Mouse (Mus musculus) midbrain, postnatal 0 days (tissue): ENCODE results near the gene Spocd1. TPM values are rescaled to one million over a fixed set of nuclear protein-coding genes. Genes with fewer than 3 reads are reported as not detected.

Experiments used
- ATAC-seq: fragments of 200-750 bp; cut with Nextera tagmentation; 2 replicates; pipeline ENCODE4 v1.8.0; 2017; ENCODE audit warnings: moderate number of reproducible peaks, mild to moderate bottlenecking, moderate TSS enrichment, moderate library complexity; ENCODE audit not compliant: low FRiP score
- DNase-seq: peaks from one replicate; pipeline ENCODE4 v3.0.0-alpha.2; 2015; ENCODE audit warnings: low spot score
- H3K27ac ChIP-seq: fragments of 300-500 bp; sonication (generic); 2 replicates; pipeline ENCODE4 v1.5.1; 2014; ENCODE audit warnings: low read depth, mild to moderate bottlenecking, low read length, mixed read lengths
- H3K27me3 ChIP-seq: fragments of 300-500 bp; sonication (generic); 2 replicates; pipeline ENCODE4 v1.6.1; 2014; ENCODE audit warnings: low read length, control low read depth, mixed read lengths; ENCODE audit not compliant: insufficient read depth
- H3K36me3 ChIP-seq: fragments of 300-500 bp; sonication (generic); 2 replicates; pipeline ENCODE4 v1.6.1; 2014; ENCODE audit warnings: low read length, control low read depth, mixed read lengths; ENCODE audit not compliant: insufficient read depth
- H3K4me1 ChIP-seq: fragments of 300-500 bp; sonication (generic); 2 replicates; pipeline ENCODE4 v1.6.1; 2014; ENCODE audit warnings: mild to moderate bottlenecking, control low read depth, antibody characterized with exemption, low read length, mixed read lengths; ENCODE audit not compliant: insufficient read depth
- H3K4me2 ChIP-seq: fragments of 300-500 bp; sonication (generic); 2 replicates; pipeline ENCODE4 v1.6.1; 2014; ENCODE audit warnings: low read depth, mild to moderate bottlenecking, low read length, mixed read lengths; ENCODE audit not compliant: poor library complexity, severe bottlenecking
- H3K4me3 ChIP-seq: fragments of 300-500 bp; sonication (generic); 2 replicates; pipeline ENCODE4 v1.5.1; 2014; ENCODE audit warnings: low read depth, mild to moderate bottlenecking, low read length, moderate library complexity
- H3K9ac ChIP-seq: fragments of 300-500 bp; sonication (generic); replicated peaks from 2 replicates; pipeline ENCODE4 v1.6.1; 2014; ENCODE audit warnings: mild to moderate bottlenecking, low read length, moderate library complexity, mixed read lengths; ENCODE audit not compliant: poor library complexity, severe bottlenecking
- H3K9me3 ChIP-seq: fragments of 300-500 bp; sonication (generic); 2 replicates; pipeline ENCODE4 v1.6.1; 2016; ENCODE audit warnings: low read length, control low read depth
- CTCF ChIP-seq: IDR thresholded peaks from 2 replicates; pipeline ENCODE4 v1.5.1; 2016; ENCODE audit warnings: antibody characterized with exemption, mild to moderate bottlenecking
- WGBS: fragments of 180-500 bp; shearing (Covaris S2); extraction: QIAGEN DNeasy Blood & Tissue Kit; methylation state at CpG from one replicate; pipeline ENCODE4 v1.1.7; 2014; 5-methylcytosine and 5-hydroxymethylcytosine counted together
- polyA plus RNA-seq: library from polyadenylated mRNA; unstranded; fragments of >200 nt; fragmentation: Nextera tagmentation; extraction: Ambion mirVana; gene quantifications from 2 replicates; pipeline ENCODE4 v1.2.1, GENCODE M21; 2015
- total RNA-seq: library from RNA; depleted of rRNA; stranded (reverse); fragments of >200 nt; gene quantifications from 2 replicates; pipeline ENCODE4 v1.2.3, GENCODE M21; 2014

Gene Spocd1
- total and polyA plus RNA-seq, 2 experiments from 2014 or later: 0.27 TPM; not detected in 1

DNA sequence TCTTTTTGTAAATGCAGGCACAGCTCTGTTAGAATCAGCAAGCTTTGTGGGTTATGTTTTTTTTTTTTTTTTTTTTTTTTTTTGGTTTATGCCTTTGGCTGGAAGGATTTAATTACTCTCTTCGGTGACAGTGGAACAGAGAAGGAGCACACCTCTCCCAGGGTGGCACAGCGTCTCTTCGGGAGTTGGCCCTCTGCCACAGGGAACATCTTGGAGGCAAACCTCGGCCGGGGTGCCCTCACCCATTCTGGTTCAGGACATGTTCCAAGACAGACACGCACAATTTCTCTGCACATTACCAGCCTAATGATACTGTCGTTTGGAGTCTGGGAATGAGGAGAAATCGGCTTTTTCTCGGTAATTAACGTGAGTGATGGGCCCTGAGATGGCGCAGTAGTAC is 41.8 kb downstream of the Spocd1 start:
- H3K36me3 ChIP-seq: no peaks in the 10 kb centered on the region
- H3K4me2 ChIP-seq: no peak overlapping the region
- no peaks in the 10 kb centered on the region for H3K9me3 ChIP-seq
- no peak overlapping the region for H3K27ac ChIP-seq
- DNase-seq (no peak), ATAC-seq (no peak)
- H3K4me1 ChIP-seq: peaks cover 20% of the 10 kb centered on the region
- no peak overlapping the region for H3K4me3 ChIP-seq
- no peak for TF ChIP-seq CTCF
- no peaks in the 10 kb centered on the region for H3K27me3 ChIP-seq
- no peak overlapping the region for H3K9ac ChIP-seq
- WGBS: 81% methylated on average over 11 of the region's 11 CpGs

GRCm38 (mm10) chr4:129971989-129972388 is 42.9 kb downstream of the Spocd1 start:
- H3K36me3 ChIP-seq: no peaks in the 10 kb centered on the region
- no peaks in the 10 kb centered on the region for H3K27me3 ChIP-seq
- no peak overlapping the region for H3K27ac ChIP-seq
- H3K4me2 ChIP-seq: no peak overlapping the region
- H3K9me3 ChIP-seq: no peaks in the 10 kb centered on the region
- no peak overlapping the region for H3K9ac ChIP-seq
- H3K4me3 ChIP-seq: no peak overlapping the region
- H3K4me1 ChIP-seq: peaks cover 14% of the 10 kb centered on the region
- WGBS: 28% methylated on average over 7 of the region's 7 CpGs
- ATAC-seq: no peak
- DNase-seq: peak; percentile 61
- no peak for TF ChIP-seq CTCF

GRCm38 (mm10) chr4:129974285-129974684 is 45.2 kb downstream of the Spocd1 start:
- H3K27ac ChIP-seq: no peak overlapping the region
- DNase-seq (no peak), ATAC-seq (no peak)
- H3K4me2 ChIP-seq: no peak overlapping the region
- TF ChIP-seq CTCF: no peak
- WGBS: 65% methylated on average over 9 of the region's 9 CpGs
- H3K4me3 ChIP-seq: no peak overlapping the region
- no peak overlapping the region for H3K9ac ChIP-seq
- H3K36me3 ChIP-seq: no peaks in the 10 kb centered on the region
- H3K9me3 ChIP-seq: no peaks in the 10 kb centered on the region
- no peaks in the 10 kb centered on the region for H3K27me3 ChIP-seq
- H3K4me1 ChIP-seq: peaks cover 3% of the 10 kb centered on the region; the same call in 1 of the 2 replicates

DNA sequence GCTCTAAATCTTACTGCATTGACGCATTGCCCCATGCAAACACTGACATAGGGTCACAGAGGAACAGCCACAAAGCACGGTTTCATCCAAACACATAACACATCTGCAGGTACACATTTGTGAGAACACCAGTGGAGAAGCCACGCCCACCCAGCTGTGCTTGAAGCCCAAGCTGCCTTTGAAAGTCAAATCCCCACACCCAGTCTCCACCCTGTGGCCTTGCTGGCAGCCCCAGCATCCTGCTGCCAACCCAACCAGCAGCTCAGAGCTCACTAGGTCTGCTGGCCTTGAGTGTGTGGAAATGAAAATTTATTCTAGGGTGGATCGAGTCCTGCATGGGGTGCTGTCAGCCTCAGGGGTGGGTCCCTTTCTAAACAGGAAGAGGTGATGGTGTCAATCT is 48.2 kb downstream of the Spocd1 start:
- no peaks in the 10 kb centered on the region for H3K9me3 ChIP-seq
- ATAC-seq: no peak

DNA sequence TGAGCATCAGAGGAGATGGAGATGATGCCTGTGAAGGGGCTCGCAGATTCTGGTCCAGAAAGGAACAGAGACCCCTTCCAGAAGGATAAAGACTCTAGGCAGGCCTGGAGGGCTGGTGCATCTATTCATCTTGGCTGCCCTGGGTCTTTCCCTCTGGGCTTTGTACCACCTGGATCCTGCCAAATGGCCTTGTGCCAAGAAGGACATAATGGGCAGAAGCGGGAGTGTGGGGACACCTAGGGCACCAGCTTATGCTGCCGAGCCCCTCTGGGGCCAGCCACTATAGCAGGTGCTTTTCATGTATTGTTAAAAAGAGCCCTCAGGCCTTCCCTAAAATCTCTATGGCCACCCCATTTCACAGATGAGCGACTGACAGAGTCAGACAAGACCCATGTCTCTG is 49.2 kb downstream of the Spocd1 start:
- 44% methylated on average over 4 of the region's 4 CpGs for WGBS
- ATAC-seq (no peak), DNase-seq (no peak)
- no peak overlapping the region for H3K27ac ChIP-seq
- H3K9me3 ChIP-seq: no peaks in the 10 kb centered on the region
- no peaks in the 10 kb centered on the region for H3K36me3 ChIP-seq
- no peak overlapping the region for H3K4me3 ChIP-seq
- H3K4me1 ChIP-seq: peaks cover 11% of the 10 kb centered on the region
- no peak overlapping the region for H3K9ac ChIP-seq
- TF ChIP-seq CTCF: no peak
- H3K27me3 ChIP-seq: no peaks in the 10 kb centered on the region
- H3K4me2 ChIP-seq: no peak overlapping the region

More for the DNA sequence above, 48.2 kb downstream of the Spocd1 start:
- Histone ChIP-seq H3K27ac (no peak overlapping the region), H3K36me3 (no peaks in the 10 kb centered on the region), H3K4me1 (peaks cover 4% of the 10 kb centered on the region; the same call in 1 of the 2 replicates), H3K27me3 (no peaks in the 10 kb centered on the region), H3K4me2 (no peak overlapping the region), H3K9ac (no peak overlapping the region), H3K4me3 (no peak overlapping the region)
- WGBS: 63% methylated on average over 4 of the region's 4 CpGs
- no peak for DNase-seq
- TF ChIP-seq CTCF: no peak

DNA sequence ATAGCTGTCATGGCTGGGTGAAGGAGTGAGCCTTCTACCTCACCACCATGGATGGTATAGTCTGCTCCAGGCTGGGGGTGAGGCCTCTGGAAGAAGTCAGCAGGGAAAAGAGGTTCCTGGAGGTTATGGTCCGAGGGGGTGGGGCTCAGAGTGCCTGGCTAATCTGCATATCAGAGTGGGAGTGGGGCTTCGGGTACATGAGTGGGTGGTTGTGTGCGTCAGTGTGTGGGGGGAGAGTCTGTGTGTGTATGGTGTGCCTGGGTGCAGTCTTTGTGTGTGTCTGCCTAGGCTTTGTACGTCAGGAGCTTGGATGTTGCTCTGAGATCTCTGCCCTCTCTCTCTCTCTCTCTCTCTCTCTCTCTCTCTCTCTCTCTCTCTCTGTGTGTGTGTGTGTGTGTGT is 49.9 kb downstream of the Spocd1 start:
- Histone ChIP-seq H3K4me1 (peaks cover 14% of the 10 kb centered on the region), H3K27me3 (no peaks in the 10 kb centered on the region), H3K9me3 (no peaks in the 10 kb centered on the region), H3K9ac (no peak overlapping the region), H3K36me3 (no peaks in the 10 kb centered on the region), H3K4me3 (no peak overlapping the region), H3K4me2 (no peak overlapping the region), H3K27ac (no peak overlapping the region)
- WGBS: 57% methylated on average over 4 of the region's 4 CpGs
- DNase-seq (no peak), ATAC-seq (no peak)
- no peak for TF ChIP-seq CTCF
